Mouse (Mus musculus) G1E (cell line): Measurements from ENCODE around the gene Cep70.

Experiments
- CTCF ChIP-seq: IDR thresholded peaks from 2 replicates; pipeline ENCODE4 v1.5.1; 2012; ENCODE audit warnings: low read depth, low read length, inconsistent platforms, mixed read lengths
- GATA1 ChIP-seq: IDR thresholded peaks from 2 replicates; pipeline ENCODE4 v1.6.1; 2012; ENCODE audit warnings: borderline replicate concordance, low read length, inconsistent platforms, mixed read lengths
- GATA2 ChIP-seq: IDR thresholded peaks from 2 replicates; pipeline ENCODE4 v1.6.1; 2012; ENCODE audit warnings: low read depth, low read length, inconsistent platforms, borderline replicate concordance
- POLR2AphosphoS5 ChIP-seq: IDR thresholded peaks from 2 replicates; pipeline ENCODE4 v1.6.1; 2012; ENCODE audit warnings: low read depth, low read length, inconsistent platforms; ENCODE audit not compliant: insufficient replicate concordance
- TAL1 ChIP-seq: conservative IDR thresholded peaks from 2 replicates; pipeline ENCODE4 v1.6.1; 2012; ENCODE audit warnings: low read depth, low read length, inconsistent platforms, mixed read lengths

GRCm38 (mm10) chr9:99340126-99340525 lies 97.0 kb downstream of the Cep70 start:
- TF ChIP-seq CTCF (no peak), GATA1 (no peak), TAL1 (no peak), POLR2AphosphoS5 (no peak), GATA2 (no peak)
